Mouse (Mus musculus) embryonic facial prominence, embryonic 12.5 days (tissue): ENCODE data around the gene Atad3a. TPM values are rescaled to one million over a fixed set of nuclear protein-coding genes. Genes with fewer than 3 reads are reported as not detected.
A peak's percentile ranks its signal among the peaks of the same experiment; 100 is the strongest.

ENCODE experiments used
- ATAC-seq: fragments of 200-750 bp; cut with Nextera tagmentation; 2 replicates; pipeline ENCODE4 v1.8.0; 2017; ENCODE audit not compliant: insufficient number of reproducible peaks, insufficient read depth, low FRiP score, low TSS enrichment
- H3K27ac ChIP-seq: fragments of 300-500 bp; sonication (generic); 2 replicates; pipeline ENCODE4 v1.5.1; 2016; ENCODE audit warnings: mild to moderate bottlenecking
- H3K27me3 ChIP-seq: fragments of 300-500 bp; sonication (generic); 2 replicates; pipeline ENCODE4 v1.6.1; 2016; ENCODE audit warnings: mild to moderate bottlenecking, moderate library complexity
- H3K36me3 ChIP-seq: fragments of 300-500 bp; sonication (generic); 2 replicates; pipeline ENCODE4 v1.6.1; 2016; ENCODE audit warnings: mild to moderate bottlenecking
- H3K4me1 ChIP-seq: fragments of 300-500 bp; sonication (generic); 2 replicates; pipeline ENCODE4 v1.6.1; 2016
- H3K4me2 ChIP-seq: fragments of 300-500 bp; sonication (generic); replicated peaks from 2 replicates; pipeline ENCODE4 v1.6.1; 2016; ENCODE audit warnings: mild to moderate bottlenecking, moderate library complexity
- H3K4me3 ChIP-seq: fragments of 300-500 bp; sonication (generic); 2 replicates; pipeline ENCODE4 v1.5.1; 2016; ENCODE audit warnings: mild to moderate bottlenecking
- H3K9ac ChIP-seq: fragments of 300-500 bp; sonication (generic); 2 replicates; pipeline ENCODE4 v1.6.1; 2016; ENCODE audit warnings: mild to moderate bottlenecking, moderate library complexity
- H3K9me3 ChIP-seq: fragments of 300-500 bp; sonication (generic); 2 replicates; pipeline ENCODE4 v1.6.1; 2016; ENCODE audit warnings: mild to moderate bottlenecking, moderate library complexity
- WGBS: fragments of 180-500 bp; shearing (Covaris S2); methylation state at CpG from one replicate; pipeline ENCODE4 v1.1.7; 2016; 5-methylcytosine and 5-hydroxymethylcytosine counted together
- polyA plus RNA-seq: library from polyadenylated mRNA; unstranded; fragments of >200 nt; fragmentation: Nextera tagmentation; extraction: Ambion mirVana; gene quantifications from 2 replicates; pipeline ENCODE4 v1.2.1, GENCODE M21; 2016

Gene Atad3a
- polyA plus RNA-seq, 1 experiment from 2014 or later: 103 TPM

DNA sequence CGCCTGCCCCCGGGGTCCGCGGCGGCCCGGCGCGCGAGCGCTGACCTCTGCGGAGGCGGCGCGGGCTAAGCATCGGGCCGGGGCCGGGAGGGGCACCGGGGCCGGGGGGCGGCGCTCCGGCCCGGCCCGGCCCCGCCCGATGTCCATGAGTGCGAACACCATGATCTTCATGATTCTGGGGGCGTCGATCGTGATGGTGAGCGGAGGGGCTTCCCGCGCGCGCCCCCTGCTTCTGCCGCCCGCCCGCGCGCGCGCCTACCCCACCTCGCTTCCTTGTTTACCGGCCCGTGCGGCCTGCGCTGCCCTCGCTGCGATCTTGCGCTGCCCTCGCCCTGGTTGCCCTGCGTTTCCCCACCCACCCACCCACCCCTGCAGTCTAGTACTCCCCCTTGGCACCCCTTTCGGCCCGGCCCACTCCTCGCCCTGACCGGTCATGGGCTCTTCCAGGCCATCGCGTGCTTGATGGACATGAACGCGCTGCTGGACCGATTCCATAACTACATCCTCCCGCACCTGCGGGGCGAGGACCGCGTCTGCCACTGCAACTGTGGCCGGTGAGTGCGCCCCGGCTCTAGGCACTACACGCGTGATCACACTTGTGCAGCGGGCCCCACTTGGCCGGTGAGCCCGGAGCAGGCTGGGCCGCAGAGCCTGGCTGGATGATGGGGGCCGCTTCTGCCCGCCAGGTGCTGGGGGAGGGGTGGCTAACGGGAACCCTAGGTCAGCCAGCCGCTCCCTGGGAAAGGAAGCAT lies 25.8 kb downstream of the Atad3a start:
- under 1% methylated on average over 56 of the region's 79 CpGs for WGBS

DNA sequence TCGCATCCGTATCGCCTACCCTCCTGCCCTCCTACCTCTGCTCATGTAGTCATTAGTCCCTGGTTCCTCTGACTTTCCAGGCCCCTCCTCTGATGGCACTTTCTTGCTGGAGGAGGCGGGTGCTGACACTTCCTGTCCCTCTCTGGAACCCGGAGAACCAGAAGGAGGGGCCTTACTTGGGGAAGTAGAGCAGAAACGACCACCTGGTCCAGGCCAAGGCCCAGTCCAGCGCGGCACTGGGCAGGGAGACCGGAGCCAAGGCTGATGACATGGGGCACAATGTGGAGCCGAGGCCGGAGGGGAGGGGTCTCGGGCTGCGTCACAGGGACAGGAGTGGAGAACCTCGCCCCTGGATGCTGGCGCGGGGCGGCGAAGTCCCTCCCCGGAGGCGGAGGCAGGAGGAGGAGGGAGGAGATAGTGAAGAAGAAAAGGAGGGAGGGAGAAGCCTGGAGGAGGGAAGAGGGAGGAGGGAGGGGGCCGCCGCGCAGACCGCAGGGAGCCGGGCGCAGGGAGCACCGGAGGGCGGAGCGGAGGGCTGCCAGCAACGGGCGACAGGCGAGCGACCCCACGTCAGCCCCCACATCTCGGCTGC lies 26.4 kb downstream of the Atad3a start, which contains the start of gene Tmem240:
TSS of gene Tmem240 (plus strand) at position 451 of the 592 bp plus-strand sequence.
- peak within 1 kb of the TSS; percentile 94 for H3K4me2 ChIP-seq
- no peaks in the 10 kb centered on the region for H3K27me3 ChIP-seq
- H3K27ac ChIP-seq: peak within 1 kb of the TSS; percentile 89
- peak within 1 kb of the TSS; percentile 73 for H3K4me3 ChIP-seq
- H3K36me3 ChIP-seq: peaks cover 42% of the 10 kb centered on the region
- peak; percentile 91 for ATAC-seq
- H3K9ac ChIP-seq: peak within 1 kb of the TSS; percentile 90
- H3K4me1 ChIP-seq: peaks cover 25% of the 10 kb centered on the region
- no peaks in the 10 kb centered on the region for H3K9me3 ChIP-seq
- WGBS: 1% methylated on average over 31 of the region's 35 CpGs

More for the DNA sequence above, 25.8 kb downstream of the Atad3a start:
- peak overlapping the region; percentile 90 for H3K9ac ChIP-seq
- peaks cover 48% of the 10 kb centered on the region for H3K36me3 ChIP-seq
- peaks cover 25% of the 10 kb centered on the region for H3K4me1 ChIP-seq
- no peaks in the 10 kb centered on the region for H3K9me3 ChIP-seq
- no peaks in the 10 kb centered on the region for H3K27me3 ChIP-seq
- H3K4me2 ChIP-seq: peak overlapping the region; percentile 94
- peak overlapping the region; percentile 89 for H3K27ac ChIP-seq
- ATAC-seq: peak; percentile 9; the same call in 1 of the 2 replicates
- H3K4me3 ChIP-seq: peak overlapping the region; percentile 73

GRCm38 (mm10) chr4:155733267-155733666 lies 27.6 kb downstream of the Atad3a start:
- H3K4me2 ChIP-seq: no peak overlapping the region
- ATAC-seq: no peak
- 89% methylated on average over 10 of the region's 10 CpGs for WGBS

GRCm38 (mm10) chr4:155727993-155728392 lies 32.9 kb downstream of the Atad3a start:
- 81% methylated on average over 2 of the region's 2 CpGs for WGBS
- Histone ChIP-seq H3K9me3 (no peaks in the 10 kb centered on the region), H3K9ac (no peak overlapping the region), H3K4me1 (no peaks in the 10 kb centered on the region), H3K36me3 (peaks cover 40% of the 10 kb centered on the region), H3K4me3 (no peak overlapping the region), H3K27me3 (no peaks in the 10 kb centered on the region), H3K27ac (no peak overlapping the region), H3K4me2 (no peak overlapping the region)
- ATAC-seq: no peak

More at GRCm38 (mm10) chr4:155733267-155733666, 27.6 kb downstream of the Atad3a start:
- Histone ChIP-seq H3K36me3 (peaks cover 40% of the 10 kb centered on the region), H3K4me1 (peaks cover 25% of the 10 kb centered on the region), H3K9me3 (no peaks in the 10 kb centered on the region), H3K9ac (no peak overlapping the region), H3K27me3 (no peaks in the 10 kb centered on the region), H3K4me3 (peak overlapping the region; percentile 73; the same call in 1 of the 2 replicates), H3K27ac (no peak overlapping the region)

GRCm38 (mm10) chr4:155721668-155722083 lies 39.2 kb downstream of the Atad3a start:
- no peak for ATAC-seq
- Histone ChIP-seq H3K36me3 (peaks cover 21% of the 10 kb centered on the region), H3K4me2 (no peak overlapping the region), H3K4me1 (no peaks in the 10 kb centered on the region), H3K9me3 (no peaks in the 10 kb centered on the region), H3K9ac (no peak overlapping the region), H3K27me3 (no peaks in the 10 kb centered on the region), H3K4me3 (no peak overlapping the region), H3K27ac (no peak overlapping the region)
- WGBS: 66% methylated on average over 4 of the region's 4 CpGs

DNA sequence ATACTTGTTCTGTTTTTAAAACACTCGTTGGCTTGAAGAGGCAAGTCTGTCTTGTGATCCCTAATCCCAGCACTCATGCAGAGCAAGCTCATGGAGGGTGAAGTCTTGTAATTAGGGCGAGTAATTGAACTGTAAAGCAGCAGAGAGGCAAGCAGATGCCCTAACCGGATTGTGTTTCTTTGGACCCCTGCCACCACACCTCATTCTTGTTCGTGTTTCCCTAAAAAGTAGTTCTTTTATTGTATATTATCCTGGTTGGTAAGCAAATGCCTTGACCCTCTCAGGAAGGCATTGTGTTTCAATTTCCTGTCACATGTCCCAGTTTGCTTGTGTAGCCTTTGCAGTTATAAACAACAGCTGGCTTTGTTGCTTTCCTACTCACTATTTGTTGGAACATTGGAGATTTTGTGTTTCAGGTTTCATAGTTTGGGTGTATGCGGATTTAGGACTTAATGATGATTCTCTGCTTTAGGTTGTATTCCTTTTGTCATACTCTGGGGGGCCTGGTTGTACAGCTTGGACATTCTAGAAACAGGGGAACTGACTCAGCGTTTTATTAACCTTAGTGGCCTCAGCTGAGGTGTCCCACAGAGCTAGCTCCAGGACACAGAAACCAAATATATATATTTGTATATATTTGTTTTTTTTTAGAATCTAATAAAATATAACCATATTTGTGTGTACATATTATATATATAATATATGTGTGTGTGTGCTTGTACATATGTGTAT lies 50.2 kb downstream of the Atad3a start:
- Histone ChIP-seq H3K4me3 (no peak overlapping the region), H3K4me2 (no peak overlapping the region), H3K36me3 (peaks cover 4% of the 10 kb centered on the region; the same call in 1 of the 2 replicates), H3K27me3 (no peaks in the 10 kb centered on the region), H3K9me3 (no peaks in the 10 kb centered on the region), H3K4me1 (peaks cover 16% of the 10 kb centered on the region), H3K27ac (peak overlapping the region; percentile 18; the same call in 1 of the 2 replicates), H3K9ac (no peak overlapping the region)
- ATAC-seq: no peak
- 58% methylated on average over 6 of the region's 6 CpGs for WGBS

DNA sequence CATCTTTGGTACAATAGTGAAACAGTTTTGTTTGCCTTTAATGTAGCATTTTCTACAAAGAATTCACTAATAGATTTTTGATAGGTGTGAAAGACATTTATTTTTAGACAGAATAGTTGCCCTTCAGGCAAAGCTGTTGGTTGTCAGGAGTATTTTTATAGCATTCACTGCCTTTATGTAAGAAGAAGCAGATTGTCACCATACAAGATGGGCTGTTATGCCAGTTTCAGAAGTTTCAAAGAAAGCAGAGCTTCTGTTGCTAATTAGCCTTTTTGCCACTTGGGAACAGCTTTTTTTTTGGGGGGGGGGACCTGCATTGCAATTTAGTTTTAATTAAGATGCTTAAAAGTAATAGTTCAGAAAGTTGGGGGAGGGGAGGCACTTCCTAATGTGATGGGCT lies 51.9 kb downstream of the Atad3a start:
- no peak overlapping the region for H3K9ac ChIP-seq
- H3K36me3 ChIP-seq: no peaks in the 10 kb centered on the region
- H3K9me3 ChIP-seq: no peaks in the 10 kb centered on the region
- no peaks in the 10 kb centered on the region for H3K27me3 ChIP-seq
- H3K4me2 ChIP-seq: no peak overlapping the region
- peaks cover 16% of the 10 kb centered on the region for H3K4me1 ChIP-seq
- H3K27ac ChIP-seq: no peak overlapping the region
- ATAC-seq: no peak
- H3K4me3 ChIP-seq: no peak overlapping the region

DNA sequence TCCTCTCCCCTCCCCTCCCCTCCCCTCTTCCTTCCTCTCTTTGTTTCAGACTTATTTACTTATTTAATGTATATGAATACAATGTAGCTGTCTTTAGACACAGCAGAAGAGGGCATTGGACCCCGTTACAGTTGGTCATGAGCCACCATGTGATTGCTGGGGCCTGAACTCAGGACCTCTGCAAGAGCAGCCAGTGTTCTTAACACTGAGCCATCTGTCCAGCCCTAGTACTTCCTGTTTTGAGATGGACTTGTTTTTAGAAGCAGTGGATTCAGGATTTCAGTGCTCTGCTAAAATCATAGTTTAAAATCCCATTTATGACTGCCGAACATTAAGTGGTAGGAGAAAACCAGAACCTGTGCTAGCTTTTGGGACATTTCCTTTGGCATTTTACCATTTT lies 52.3 kb downstream of the Atad3a start:
- no peak overlapping the region for H3K27ac ChIP-seq
- no peak for ATAC-seq
- no peaks in the 10 kb centered on the region for H3K36me3 ChIP-seq
- H3K27me3 ChIP-seq: no peaks in the 10 kb centered on the region
- no peak overlapping the region for H3K4me2 ChIP-seq
- H3K9ac ChIP-seq: no peak overlapping the region
- no peak overlapping the region for H3K4me3 ChIP-seq
- 85% methylated on average over 2 of the region's 2 CpGs for WGBS
- H3K9me3 ChIP-seq: no peaks in the 10 kb centered on the region
- H3K4me1 ChIP-seq: peaks cover 16% of the 10 kb centered on the region

- Histone ChIP-seq H3K36me3 (no peaks in the 10 kb centered on the region), H3K27me3 (no peaks in the 10 kb centered on the region), H3K4me3 (peak overlapping the region; percentile 98), H3K4me2 (peak overlapping the region; percentile 77), H3K4me1 (peaks cover 14% of the 10 kb centered on the region), H3K9ac (peak overlapping the region; percentile 92), H3K27ac (peak overlapping the region; percentile 96), H3K9me3 (no peaks in the 10 kb centered on the region)
- no peak for ATAC-seq
- WGBS: under 1% methylated on average over 19 of the region's 19 CpGs
These were observed 55.3 kb downstream of the Atad3a start for GRCm38 (mm10) chr4:155705592-155705929.

DNA sequence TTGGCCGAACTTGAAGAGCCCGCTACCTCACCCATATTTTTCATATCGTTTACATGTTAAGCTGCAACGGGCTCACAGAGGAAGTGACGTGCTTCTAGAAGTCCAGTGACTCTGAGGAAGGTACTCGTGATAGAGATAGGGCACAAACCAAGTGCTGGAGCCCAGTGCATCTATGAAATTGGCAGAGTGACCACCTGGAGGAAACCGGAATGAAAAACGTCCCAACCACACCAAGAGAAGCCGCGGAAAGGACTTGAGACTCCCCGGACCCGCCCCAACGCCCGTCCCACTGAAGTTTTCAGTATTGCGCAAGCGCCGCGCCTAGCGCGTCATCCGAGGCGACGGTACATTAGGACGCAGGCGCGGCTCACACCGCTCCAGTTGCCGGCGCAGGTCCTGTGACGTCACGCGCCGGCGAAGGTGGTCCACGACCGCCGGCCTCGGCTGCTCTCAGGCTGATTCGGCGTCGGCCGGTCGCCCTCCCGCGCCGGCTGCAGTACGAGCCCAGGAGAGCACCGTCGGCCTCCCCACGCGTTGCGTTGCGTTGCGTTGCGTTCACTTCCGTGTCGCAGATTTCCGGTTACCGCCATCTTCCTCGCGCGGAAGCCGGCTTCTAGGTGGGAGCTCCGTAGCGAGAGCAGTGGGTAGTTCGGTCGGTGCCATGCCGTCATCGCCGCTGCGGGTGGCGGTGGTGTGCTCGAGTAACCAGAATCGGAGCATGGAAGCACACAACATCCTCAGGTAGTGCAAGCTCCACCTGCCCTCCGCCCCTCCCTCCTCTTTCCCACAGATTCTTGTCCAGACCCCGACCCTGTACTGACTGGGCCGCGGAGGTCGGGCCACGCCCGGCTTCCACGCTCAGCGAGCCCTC lies 55.9 kb downstream of the Atad3a start, which contains the start of gene Ssu72:
TSS of gene Ssu72 (plus strand) at position 80 of the 871 bp plus-strand sequence.
- peak within 1 kb of the TSS; percentile 77 for H3K4me2 ChIP-seq
- under 1% methylated on average over 83 of the region's 83 CpGs for WGBS
- H3K4me3 ChIP-seq: peak within 1 kb of the TSS; percentile 98
- peak; percentile 89 for ATAC-seq
- H3K4me1 ChIP-seq: peaks cover 11% of the 10 kb centered on the region
- peak within 1 kb of the TSS; percentile 92 for H3K9ac ChIP-seq
- no peaks in the 10 kb centered on the region for H3K27me3 ChIP-seq
- H3K36me3 ChIP-seq: no peaks in the 10 kb centered on the region
- peak within 1 kb of the TSS; percentile 96 for H3K27ac ChIP-seq
- H3K9me3 ChIP-seq: no peaks in the 10 kb centered on the region

- no peak for ATAC-seq
- no peak overlapping the region for H3K9ac ChIP-seq
- H3K9me3 ChIP-seq: no peaks in the 10 kb centered on the region
- no peaks in the 10 kb centered on the region for H3K36me3 ChIP-seq
- H3K27ac ChIP-seq: no peak overlapping the region
- H3K4me2 ChIP-seq: no peak overlapping the region
- no peak overlapping the region for H3K4me3 ChIP-seq
- 95% methylated on average over 4 of the region's 4 CpGs for WGBS
- H3K4me1 ChIP-seq: peaks cover 9% of the 10 kb centered on the region
- H3K27me3 ChIP-seq: no peaks in the 10 kb centered on the region
These were observed 57.4 kb downstream of the Atad3a start for GRCm38 (mm10) chr4:155703425-155703929.
